Mouse (Mus musculus) right cerebral cortex, postnatal 25 days (tissue): ENCODE results near the gene Epdr1.
"Not testable (repeated sequence)": the region's sequence is repeated elsewhere in the genome, so short reads cannot be mapped to it uniquely, and the experiment has no call there.

ENCODE experiments used
- DNase-seq: peaks from one replicate; pipeline ENCODE4 v3.0.0; 2022

The Epdr1 gene

GRCm38 (mm10) chr13:19603719-19604118, 16.0 kb downstream of the Epdr1 start:
- DNase-seq = no peak

- no peak for DNase-seq
Measured at GRCm38 (mm10) chr13:19602531-19602930, 17.2 kb downstream of the Epdr1 start.

GRCm38 (mm10) chr13:19599242-19599641, 20.5 kb downstream of the Epdr1 start:
- DNase-seq = no peak

- no peak for DNase-seq
Measured at GRCm38 (mm10) chr13:19595141-19595540, 24.6 kb downstream of the Epdr1 start.

GRCm38 (mm10) chr13:19590996-19591759, 28.5 kb downstream of the Epdr1 start:
- no peak for DNase-seq

- DNase-seq = no peak
Measured at GRCm38 (mm10) chr13:19575947-19576346, 43.8 kb downstream of the Epdr1 start.

- DNase-seq = not testable (repeated sequence)
Measured at GRCm38 (mm10) chr13:19574723-19575122, 45.0 kb downstream of the Epdr1 start.

GRCm38 (mm10) chr13:19570166-19570565, 49.6 kb downstream of the Epdr1 start:
- DNase-seq = not testable (repeated sequence)

GRCm38 (mm10) chr13:19562510-19562909, 57.2 kb downstream of the Epdr1 start:
- DNase-seq = no peak

GRCm38 (mm10) chr13:19555391-19555790, 64.3 kb downstream of the Epdr1 start:
- no peak for DNase-seq
